Mouse (Mus musculus): ENCODE measurements around the gene Ect2.

DNA sequence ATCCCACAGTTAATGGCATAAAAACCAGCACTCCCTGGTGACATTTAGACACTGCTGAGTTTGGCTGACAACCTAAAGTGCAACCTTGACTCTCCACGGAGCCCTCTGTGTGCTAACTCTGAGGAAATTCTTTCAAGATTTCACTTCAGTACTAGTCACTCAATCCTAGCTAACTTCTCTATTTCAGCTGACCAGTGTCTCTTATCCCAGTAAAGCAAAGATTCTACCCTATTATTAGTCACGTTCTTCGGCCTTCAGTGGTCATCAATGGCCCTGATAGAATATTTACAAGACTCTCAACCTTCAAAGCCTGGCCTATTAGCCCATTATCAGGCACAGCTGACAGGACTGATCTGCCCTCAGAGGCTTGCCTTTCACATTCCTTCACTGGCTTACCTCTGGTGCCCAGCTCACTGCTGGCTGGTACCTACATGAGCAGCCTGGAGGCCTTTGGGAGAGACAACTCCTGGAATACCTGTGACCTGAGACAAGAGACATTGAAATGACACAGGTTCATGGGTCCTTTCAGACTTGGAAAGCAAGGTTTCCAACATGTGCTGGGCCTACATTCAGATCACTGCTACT, 11.9 kb upstream of the Ect2 start:
- no peak for TF ChIP-seq POLR2A (IDR thresholded peaks at IDR 0.05; ENCODE audit: low read depth, low read length)
- no peak for TF ChIP-seq CTCF (IDR thresholded peaks at IDR 0.05; ENCODE audit: borderline replicate concordance, insufficient read depth, low read length)
